Mouse (Mus musculus): ENCODE data around the gene Sult2b1.

Gene Sult2b1

GRCm38 (mm10) chr7:45791756-45792490 is 7.5 kb upstream of the Sult2b1 start:
- TF ChIP-seq GATA4 (IDR thresholded peaks at IDR 0.05; ENCODE audit: insufficient replicate concordance, low read length), result no peak

GRCm38 (mm10) chr7:45790721-45791120 is 6.3 kb upstream of the Sult2b1 start:
- TF ChIP-seq GATA4 (IDR thresholded peaks at IDR 0.05; ENCODE audit: insufficient replicate concordance, low read length), result no peak

- no peak for TF ChIP-seq GATA4 (IDR thresholded peaks at IDR 0.05; ENCODE audit: insufficient replicate concordance, low read length)
These were observed 3.2 kb upstream of the Sult2b1 start for GRCm38 (mm10) chr7:45787642-45788041.

GRCm38 (mm10) chr7:45786661-45787413 is 2.4 kb upstream of the Sult2b1 start:
- TF ChIP-seq GATA4 (IDR thresholded peaks at IDR 0.05; ENCODE audit: insufficient replicate concordance, low read length), result no peak

GRCm38 (mm10) chr7:45786136-45786578 is 1.7 kb upstream of the Sult2b1 start:
- TF ChIP-seq GATA4 (IDR thresholded peaks at IDR 0.05; ENCODE audit: insufficient replicate concordance, low read length), result no peak

DNA sequence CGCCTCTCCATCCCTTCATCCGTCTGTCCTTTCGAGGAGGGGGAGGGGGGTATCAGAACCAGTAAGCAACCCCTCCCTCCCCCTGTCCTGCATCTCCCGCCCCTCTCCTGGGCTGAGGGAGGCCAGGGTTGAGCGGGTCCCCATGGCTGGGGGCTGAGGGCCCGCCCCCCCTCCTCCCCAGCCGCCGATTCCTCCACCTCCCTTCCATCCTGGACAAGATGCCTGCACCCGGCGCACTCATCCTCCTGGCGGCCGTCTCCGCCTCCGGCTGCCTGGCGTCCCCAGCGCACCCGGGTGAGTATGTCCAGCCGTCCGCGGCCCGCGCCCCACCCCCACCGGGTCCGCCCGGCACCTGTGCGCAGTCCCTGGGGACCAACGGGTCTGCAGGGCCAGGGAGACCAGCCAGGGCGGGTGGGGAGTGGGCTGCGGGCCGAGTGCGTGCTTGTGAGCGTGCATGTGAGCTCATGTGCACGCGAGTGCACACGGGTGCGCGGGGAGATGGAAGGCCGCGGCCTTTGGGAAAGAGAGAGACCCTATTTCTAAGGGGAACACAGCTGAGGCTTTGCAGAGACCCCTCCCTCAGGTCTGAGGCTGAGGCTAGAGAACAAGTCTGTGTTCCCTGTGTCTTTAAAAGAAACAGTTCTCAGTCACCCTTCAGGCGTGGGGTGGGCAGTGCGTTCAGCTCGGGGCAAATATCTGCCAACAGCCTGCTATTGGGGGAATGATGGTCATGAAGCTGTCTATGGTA is 1.1 kb upstream of the Sult2b1 start:
- no peak for TF ChIP-seq GATA4 (IDR thresholded peaks at IDR 0.05; ENCODE audit: insufficient replicate concordance, low read length)

- no peak for TF ChIP-seq GATA4 (IDR thresholded peaks at IDR 0.05; ENCODE audit: insufficient replicate concordance, low read length)
These were observed 868 bp downstream of the Sult2b1 start, which contains the start of gene Lmtk3 for GRCm38 (mm10) chr7:45783511-45784091. Gene Lmtk3 (plus strand): TSS chr7:45783738.

DNA sequence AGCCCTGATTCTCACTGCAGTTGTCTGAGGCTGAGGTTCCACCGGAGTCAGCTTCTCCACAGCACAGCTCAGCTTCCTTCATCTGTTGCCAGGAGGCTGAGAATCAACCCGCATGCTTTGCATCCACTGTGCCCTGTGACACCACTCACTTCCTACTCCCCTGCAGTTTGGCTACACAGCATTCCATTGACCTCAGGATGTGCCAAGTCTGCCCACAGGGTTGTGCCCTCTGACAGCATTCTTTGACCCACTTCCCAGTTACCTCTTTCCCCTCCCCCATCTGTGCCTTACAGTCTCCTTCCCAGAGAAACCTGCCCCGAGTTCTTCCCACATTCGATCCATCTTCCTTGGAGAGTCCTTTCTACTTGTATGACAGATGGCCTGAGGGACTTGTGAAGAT is 2.2 kb downstream of the Sult2b1 start:
- TF ChIP-seq GATA4 (IDR thresholded peaks at IDR 0.05; ENCODE audit: insufficient replicate concordance, low read length), result no peak

GRCm38 (mm10) chr7:45779081-45779641 is 5.3 kb downstream of the Sult2b1 start:
- TF ChIP-seq GATA4 (IDR thresholded peaks at IDR 0.05; ENCODE audit: insufficient replicate concordance, low read length), result no peak

- TF ChIP-seq GATA4 (IDR thresholded peaks at IDR 0.05; ENCODE audit: insufficient replicate concordance, low read length), result no peak
These were observed 9.2 kb downstream of the Sult2b1 start for GRCm38 (mm10) chr7:45775237-45775636.

DNA sequence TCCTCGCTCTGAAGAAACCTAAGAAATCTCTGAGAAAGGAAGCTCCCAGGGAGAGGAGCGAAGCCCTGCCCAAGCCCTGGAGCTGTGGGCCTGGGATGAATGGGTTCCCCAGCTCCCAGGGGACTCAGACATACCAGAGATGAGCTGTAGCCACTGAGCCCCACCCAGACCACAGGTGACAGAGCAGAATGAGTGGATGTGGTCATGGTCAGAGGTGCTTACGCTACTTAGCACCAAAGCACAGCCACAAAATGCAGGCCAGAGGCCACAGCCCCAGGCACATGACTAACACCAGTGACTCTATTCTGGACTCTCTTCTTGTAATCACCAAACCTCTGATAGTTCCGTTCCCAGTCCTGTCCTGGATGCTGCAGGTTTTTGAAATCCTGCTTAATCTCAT is 13.4 kb downstream of the Sult2b1 start:
- TF ChIP-seq GATA4 (IDR thresholded peaks at IDR 0.05; ENCODE audit: insufficient replicate concordance, low read length), result no peak

DNA sequence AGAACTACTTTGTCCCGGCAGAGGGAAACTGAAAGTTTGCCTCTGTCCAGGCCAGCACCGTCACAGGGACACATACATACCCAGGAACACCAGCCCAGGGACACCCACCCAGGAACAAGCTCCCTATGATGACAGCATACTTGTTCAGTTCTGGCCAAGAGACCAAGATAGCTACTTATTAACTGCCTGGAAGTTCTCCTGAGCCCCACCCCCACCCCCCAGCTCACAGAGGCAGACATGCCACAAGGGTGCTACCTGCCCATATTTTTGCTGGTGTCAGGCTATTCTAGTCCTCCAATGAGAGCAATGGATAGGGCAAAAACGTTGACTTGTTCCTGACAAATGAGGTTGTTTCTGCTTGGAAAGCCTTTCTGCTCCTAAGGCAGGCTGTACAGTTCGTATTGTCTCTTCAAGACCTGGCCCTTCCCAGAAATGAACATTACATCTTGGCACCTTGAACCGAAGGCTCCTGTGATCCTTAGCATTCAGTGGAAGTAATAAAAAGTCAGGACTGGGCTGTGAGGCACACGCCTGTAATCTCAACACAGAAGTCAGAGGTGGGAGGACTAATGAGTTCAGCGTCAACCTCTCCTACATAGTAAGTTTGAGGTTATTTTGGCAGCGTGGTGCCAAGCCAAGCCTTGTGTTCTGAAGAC is 13.9 kb downstream of the Sult2b1 start:
- TF ChIP-seq GATA4 (IDR thresholded peaks at IDR 0.05; ENCODE audit: insufficient replicate concordance, low read length), result no peak

- no peak for TF ChIP-seq GATA4 (IDR thresholded peaks at IDR 0.05; ENCODE audit: insufficient replicate concordance, low read length)
These were observed 17.0 kb downstream of the Sult2b1 start for GRCm38 (mm10) chr7:45767500-45767899.

- TF ChIP-seq GATA4 (IDR thresholded peaks at IDR 0.05; ENCODE audit: insufficient replicate concordance, low read length), result no peak
These were observed 17.7 kb downstream of the Sult2b1 start for GRCm38 (mm10) chr7:45766764-45767163.
